22 mouse cellular contexts compared by ENCODE assay signal in genomic region chr7:98798134-98798417, GRCm38 (mm10). TPM values are rescaled to one million over a fixed set of nuclear protein-coding genes. Genes with fewer than 3 reads are reported as not detected.
DNase-seq lines count a peak whose midpoint lies in the region; ATAC-seq and TF ChIP-seq lines count a peak whose summit lies in the region.
"Had no signal": no experiment of that assay in that cellular context is flagged by ENCODE, and none has a peak within 500 bp of the region (broad histone marks: within the 10 kb centered on the region; RNA-seq: fewer than 3 reads in every experiment).

No protein-coding gene starts in this region.

- DNase-seq in forebrain, embryonic 10.5 days (ENCODE audit: extremely low spot score, low spot score): no peak
- no peak for DNase-seq in lung, adult 2 months
- peak; percentile 48 for DNase-seq in embryonic facial prominence, embryonic 14.5 days (ENCODE audit: low spot score)
- DNase-seq in thymus, postnatal 0 days (ENCODE audit: low spot score): no peak
- no peak for DNase-seq in adrenal gland, postnatal 36 days
- DNase-seq: adrenal gland, adult 2 months; cerebellum, adult 8-10 months; gastrocnemius, adult 2 months; kidney, adult 18-20 months; kidney, postnatal 10 days; left cerebral cortex, postnatal 4 days; right cerebral cortex, postnatal 25 days; thymus, adult 2 months had no signal

- no peak for TF ChIP-seq CTCF in lung, adult 2 months (IDR thresholded peaks at IDR 0.05; ENCODE audit: insufficient read depth, low read length)

- H3K36me3 ChIP-seq in forebrain, embryonic 10.5 days (replicated peaks): no peaks in the 10 kb centered on the region
- H3K36me3 ChIP-seq in forebrain, embryonic 16.5 days (ENCODE audit: control insufficient read depth, insufficient read depth): no peaks in the 10 kb centered on the region
- H3K36me3 ChIP-seq in lung, embryonic 15.5 days: no peaks in the 10 kb centered on the region
- H3K36me3 ChIP-seq in embryonic facial prominence, embryonic 14.5 days (ENCODE audit: control insufficient read depth, insufficient read depth, low read length): no peaks in the 10 kb centered on the region
- H3K36me3 ChIP-seq in stomach, embryonic 15.5 days: no peaks in the 10 kb centered on the region
- H3K36me3 ChIP-seq: heart, embryonic 12.5 days had no signal

- H3K27me3 ChIP-seq in forebrain, embryonic 10.5 days (ENCODE audit: poor library complexity, severe bottlenecking): peaks cover 4% of the 10 kb centered on the region; the same call in 1 of the 2 replicates
- H3K27me3 ChIP-seq in forebrain, embryonic 16.5 days (replicated peaks; ENCODE audit: control insufficient read depth, insufficient read depth, low read length): no peaks in the 10 kb centered on the region
- H3K27me3 ChIP-seq in lung, embryonic 15.5 days: no peaks in the 10 kb centered on the region
- H3K27me3 ChIP-seq in embryonic facial prominence, embryonic 14.5 days (replicated peaks; ENCODE audit: control insufficient read depth, insufficient read depth, low read length): no peaks in the 10 kb centered on the region
- H3K27me3 ChIP-seq in stomach, embryonic 15.5 days (replicated peaks): no peaks in the 10 kb centered on the region
- H3K27me3 ChIP-seq: heart, embryonic 12.5 days had no signal

- ATAC-seq in forebrain, embryonic 16.5 days: no peak
- no peak for ATAC-seq in lung, embryonic 15.5 days (ENCODE audit: borderline replicate concordance, extremely low read depth, low FRiP score, low TSS enrichment)
- ATAC-seq in embryonic facial prominence, embryonic 14.5 days (ENCODE audit: low read depth): 0 out of 2 replicates have a peak, but pooled peaks have one; percentile 39
- ATAC-seq in stomach, embryonic 15.5 days (ENCODE audit: insufficient read depth, low FRiP score, low read depth): 0 out of 2 replicates have a peak, but pooled peaks have one; percentile 20

- TF ChIP-seq POLR2A in lung, adult 2 months (IDR thresholded peaks at IDR 0.05; ENCODE audit: borderline replicate concordance, extremely low read depth, low read depth, low read length): no peak

- H3K4me2 ChIP-seq in forebrain, embryonic 16.5 days (ENCODE audit: low read length): no peak overlapping the region
- H3K4me2 ChIP-seq in lung, embryonic 15.5 days: no peak overlapping the region
- H3K4me2 ChIP-seq in embryonic facial prominence, embryonic 14.5 days (ENCODE audit: low read depth, low read length): no peak overlapping the region
- no peak overlapping the region for H3K4me2 ChIP-seq in stomach, embryonic 15.5 days
- H3K4me2 ChIP-seq: heart, embryonic 12.5 days; midbrain, embryonic 11.5 days had no signal

- H3K27ac ChIP-seq in forebrain, embryonic 10.5 days: peak overlapping the region; percentile 54
- no peak overlapping the region for H3K27ac ChIP-seq in forebrain, embryonic 16.5 days (ENCODE audit: low read length)
- H3K27ac ChIP-seq in lung, embryonic 15.5 days: 0 out of 2 replicates have a peak overlapping the region, but pooled peaks have one; percentile 29
- peak overlapping the region; percentile 46 for H3K27ac ChIP-seq in embryonic facial prominence, embryonic 14.5 days (replicated peaks; ENCODE audit: low read depth, low read length)
- H3K27ac ChIP-seq in stomach, embryonic 15.5 days: no peak overlapping the region
- H3K27ac ChIP-seq: gastrocnemius, adult 2 months; layer of hippocampus, adult 2 months; liver, embryonic 14.5 days; macrophage had no signal

- H3K4me1 ChIP-seq in forebrain, embryonic 10.5 days: peaks cover 24% of the 10 kb centered on the region
- no peaks in the 10 kb centered on the region for H3K4me1 ChIP-seq in forebrain, embryonic 16.5 days (replicated peaks; ENCODE audit: control insufficient read depth, insufficient read depth, low read length)
- peaks cover 23% of the 10 kb centered on the region for H3K4me1 ChIP-seq in lung, embryonic 15.5 days
- H3K4me1 ChIP-seq in lung, adult 2 months (ENCODE audit: control insufficient read depth, insufficient read depth, low read length): no peaks in the 10 kb centered on the region
- H3K4me1 ChIP-seq in embryonic facial prominence, embryonic 14.5 days (ENCODE audit: control insufficient read depth, insufficient read depth, low read length): peaks cover 32% of the 10 kb centered on the region
- peaks cover 17% of the 10 kb centered on the region for H3K4me1 ChIP-seq in stomach, embryonic 15.5 days

- no peaks in the 10 kb centered on the region for H3K9me3 ChIP-seq in forebrain, embryonic 10.5 days
- H3K9me3 ChIP-seq in forebrain, embryonic 16.5 days (ENCODE audit: control insufficient read depth, low read length): no peaks in the 10 kb centered on the region
- H3K9me3 ChIP-seq in lung, embryonic 15.5 days: no peaks in the 10 kb centered on the region
- no peaks in the 10 kb centered on the region for H3K9me3 ChIP-seq in embryonic facial prominence, embryonic 14.5 days (ENCODE audit: control insufficient read depth, low read length)
- H3K9me3 ChIP-seq in stomach, embryonic 15.5 days: no peaks in the 10 kb centered on the region
- H3K9me3 ChIP-seq: heart, embryonic 12.5 days had no signal

- no peak overlapping the region for H3K4me3 ChIP-seq in forebrain, embryonic 10.5 days
- H3K4me3 ChIP-seq in forebrain, embryonic 16.5 days (replicated peaks; ENCODE audit: low read length): no peak overlapping the region
- H3K4me3 ChIP-seq in lung, embryonic 15.5 days: no peak overlapping the region
- no peak overlapping the region for H3K4me3 ChIP-seq in lung, adult 2 months (replicated peaks; ENCODE audit: extremely low read depth, low read depth, low read length)
- H3K4me3 ChIP-seq in embryonic facial prominence, embryonic 14.5 days (ENCODE audit: low read depth, low read length): no peak overlapping the region
- no peak overlapping the region for H3K4me3 ChIP-seq in stomach, embryonic 15.5 days (replicated peaks)
- H3K4me3 ChIP-seq: gastrocnemius, adult 2 months; heart, embryonic 12.5 days; layer of hippocampus, adult 2 months had no signal

- H3K9ac ChIP-seq in forebrain, embryonic 16.5 days (replicated peaks; ENCODE audit: low read depth, low read length): no peak overlapping the region
- H3K9ac ChIP-seq in lung, embryonic 15.5 days: no peak overlapping the region
- H3K9ac ChIP-seq in embryonic facial prominence, embryonic 14.5 days (ENCODE audit: low read depth, low read length): no peak overlapping the region; the same call in 1 of the 2 replicates
- no peak overlapping the region for H3K9ac ChIP-seq in stomach, embryonic 15.5 days
- H3K9ac ChIP-seq: heart, embryonic 12.5 days; liver, embryonic 14.5 days had no signal

- 22% methylated on average over 3 of the region's 3 CpGs for WGBS in forebrain, embryonic 10.5 days
- WGBS in forebrain, embryonic 16.5 days: 28% methylated on average over 3 of the region's 3 CpGs
- 15% methylated on average over 3 of the region's 3 CpGs for WGBS in lung, embryonic 15.5 days
- 67% methylated on average over 3 of the region's 3 CpGs for WGBS in lung, adult 2 months
- 16% methylated on average over 3 of the region's 3 CpGs for WGBS in embryonic facial prominence, embryonic 14.5 days
- 30% methylated on average over 3 of the region's 3 CpGs for WGBS in stomach, embryonic 15.5 days

RNA-seq across cellular contexts. Expression of gene Wnt11, which starts 36.8 kb away (rescaled TPM):
- polyA plus RNA-seq in forebrain, embryonic 10.5 days (2016; fragmentation: Nextera tagmentation; extraction: Ambion mirVana): 0.17 and 0.32 TPM in 2 replicates
- 0.37 and 0.53 TPM in 2 replicates for polyA plus RNA-seq in forebrain, embryonic 16.5 days (2015; fragmentation: Nextera tagmentation; extraction: Ambion mirVana)
- polyA plus RNA-seq in lung, embryonic 15.5 days (2015; fragmentation: Nextera tagmentation; extraction: Ambion mirVana): 18.9 and 19.8 TPM in 2 replicates
- polyA plus RNA-seq in lung, adult 2 months (2012; rRNA removed): 35.1 and 47.3 TPM in 2 replicates
- polyA plus RNA-seq in embryonic facial prominence, embryonic 14.5 days (2014; fragmentation: Nextera tagmentation; extraction: Ambion mirVana): 20.1 and 20.2 TPM in 2 replicates
- 3.8 and 5.5 TPM in 2 replicates for polyA plus RNA-seq in stomach, embryonic 15.5 days (2015; fragmentation: Nextera tagmentation; extraction: Ambion mirVana)
- polyA plus RNA-seq in thymus, postnatal 0 days (2015; fragmentation: Nextera tagmentation; extraction: Ambion mirVana): 0.49 and 1.0 TPM in 2 replicates
- 1 to 10 TPM; 2.6 to 3.6 TPM for total RNA-seq in adrenal gland, postnatal 36 days (2021)
- total RNA-seq: common myeloid progenitor, adult 5-6 weeks had no signal
- polyA plus RNA-seq: macrophage had no signal

Comparison
In these comparisons a context has a peak if more than half of its experiments do, and no peak if none do; other contexts are left out.
1. H3K27ac ChIP-seq: peak in forebrain, embryonic 10.5 days (single experiment), lung, embryonic 15.5 days (single experiment) and embryonic facial prominence, embryonic 14.5 days (single experiment); none in forebrain, embryonic 16.5 days (single experiment) and stomach, embryonic 15.5 days (single experiment).
2. ATAC-seq: peak in embryonic facial prominence, embryonic 14.5 days (single experiment) and stomach, embryonic 15.5 days (single experiment); none in forebrain, embryonic 16.5 days (single experiment) and lung, embryonic 15.5 days (single experiment).